Mouse (Mus musculus): ENCODE measurements at regions not wholly inside any gene's neighbourhood (a gene's known extent, or its start where the extent isn't known, plus 50 kb on each side); places are given as distances from the start of the nearest gene placed in this dataset.

GRCm38 (mm10) chr7:83061894-83062477, 194.9 kb downstream of the Mex3b start:
- TF ChIP-seq EP300 (IDR thresholded peaks at IDR 0.05; ENCODE audit: low read depth) (no peak), CTCF (IDR thresholded peaks at IDR 0.05; ENCODE audit: low read depth) (no peak)
- Histone ChIP-seq H3K27me3 (ENCODE audit: insufficient read depth, low read length) (no peaks in the 10 kb centered on the region), H3K9ac (replicated peaks) (no peak overlapping the region), H3K9me3 (ENCODE audit: low read length) (no peaks in the 10 kb centered on the region), H3K4me1 (ENCODE audit: insufficient read depth) (0 out of 2 replicates have a peak, but pooled peaks cover 2% of the 10 kb centered on the region), H3K4me2 (ENCODE audit: low read depth, low read length) (no peak overlapping the region), H3K4me3 (ENCODE audit: low read depth, low read length) (no peak overlapping the region), H3K27ac (ENCODE audit: low read depth) (0 out of 2 replicates have a peak overlapping the region, but pooled peaks have one; percentile 3), H3K36me3 (replicated peaks; ENCODE audit: insufficient read depth, low read length) (no peaks in the 10 kb centered on the region)
- DNase-seq (no peak), ATAC-seq (no peak)
- 47% methylated on average over 6 of the region's 6 CpGs for WGBS (ENCODE audit: insufficient replicate concordance)

GRCm38 (mm10) chr7:83063559-83063958, 196.4 kb downstream of the Mex3b start:
- Histone ChIP-seq H3K27me3 (ENCODE audit: insufficient read depth, low read length) (no peaks in the 10 kb centered on the region), H3K4me3 (ENCODE audit: low read depth, low read length) (no peak overlapping the region), H3K36me3 (replicated peaks; ENCODE audit: insufficient read depth, low read length) (no peaks in the 10 kb centered on the region), H3K9me3 (ENCODE audit: low read length) (no peaks in the 10 kb centered on the region), H3K9ac (replicated peaks) (no peak overlapping the region), H3K4me1 (ENCODE audit: insufficient read depth) (0 out of 2 replicates have a peak, but pooled peaks cover 2% of the 10 kb centered on the region), H3K4me2 (ENCODE audit: low read depth, low read length) (no peak overlapping the region), H3K27ac (ENCODE audit: low read depth) (no peak overlapping the region)
- ATAC-seq (no peak), DNase-seq (no peak)
- WGBS (ENCODE audit: insufficient replicate concordance) = 75% methylated on average over 3 of the region's 3 CpGs
- no peak for TF ChIP-seq EP300 (IDR thresholded peaks at IDR 0.05; ENCODE audit: low read depth)

GRCm38 (mm10) chr7:83065341-83065740, 198.2 kb downstream of the Mex3b start:
- Histone ChIP-seq H3K27me3 (ENCODE audit: insufficient read depth, low read length) (no peaks in the 10 kb centered on the region), H3K36me3 (replicated peaks; ENCODE audit: insufficient read depth, low read length) (no peaks in the 10 kb centered on the region), H3K4me1 (ENCODE audit: insufficient read depth) (0 out of 2 replicates have a peak, but pooled peaks cover 2% of the 10 kb centered on the region), H3K27ac (ENCODE audit: low read depth) (no peak overlapping the region), H3K9me3 (ENCODE audit: low read length) (no peaks in the 10 kb centered on the region), H3K4me3 (ENCODE audit: low read depth, low read length) (no peak overlapping the region), H3K9ac (replicated peaks) (no peak overlapping the region), H3K4me2 (ENCODE audit: low read depth, low read length) (no peak overlapping the region)
- ATAC-seq (no peak), DNase-seq (no peak)
- TF ChIP-seq EP300 (IDR thresholded peaks at IDR 0.05; ENCODE audit: low read depth) (no peak), CTCF (IDR thresholded peaks at IDR 0.05; ENCODE audit: low read depth) (no peak)
- WGBS (ENCODE audit: insufficient replicate concordance) = 77% methylated on average over 3 of the region's 3 CpGs

- 82% methylated on average over 15 of the region's 15 CpGs for WGBS (ENCODE audit: insufficient replicate concordance)
- H3K27me3 ChIP-seq (ENCODE audit: insufficient read depth, low read length) = no peaks in the 10 kb centered on the region
Measured at GRCm38 (mm10) chr7:83074399-83074970, 207.4 kb downstream of the Mex3b start.

GRCm38 (mm10) chr7:83075159-83075952, 208.2 kb downstream of the Mex3b start:
- peak; percentile 75 for ATAC-seq
- Histone ChIP-seq H3K9me3 (ENCODE audit: low read length) (no peaks in the 10 kb centered on the region; the same call in 1 of the 2 replicates), H3K4me1 (ENCODE audit: insufficient read depth) (peaks cover 5% of the 10 kb centered on the region), H3K4me3 (ENCODE audit: low read depth, low read length) (no peak overlapping the region), H3K4me2 (ENCODE audit: low read depth, low read length) (no peak overlapping the region), H3K9ac (replicated peaks) (no peak overlapping the region), H3K27ac (ENCODE audit: low read depth) (no peak overlapping the region), H3K36me3 (replicated peaks; ENCODE audit: insufficient read depth, low read length) (no peaks in the 10 kb centered on the region), H3K27me3 (ENCODE audit: insufficient read depth, low read length) (no peaks in the 10 kb centered on the region)
- TF ChIP-seq EP300 (IDR thresholded peaks at IDR 0.05; ENCODE audit: low read depth) (peak; percentile 62; the same call in 1 of the 2 replicates), CTCF (IDR thresholded peaks at IDR 0.05; ENCODE audit: low read depth) (no peak)
- DNase-seq = peak; percentile 42
- WGBS (ENCODE audit: insufficient replicate concordance) = 29% methylated on average over 4 of the region's 4 CpGs

More at GRCm38 (mm10) chr7:83074399-83074970, 207.4 kb downstream of the Mex3b start:
- Histone ChIP-seq H3K27ac (ENCODE audit: low read depth) (no peak overlapping the region), H3K4me2 (ENCODE audit: low read depth, low read length) (no peak overlapping the region), H3K9ac (replicated peaks) (no peak overlapping the region), H3K4me3 (ENCODE audit: low read depth, low read length) (no peak overlapping the region), H3K4me1 (ENCODE audit: insufficient read depth) (peaks cover 5% of the 10 kb centered on the region), H3K9me3 (ENCODE audit: low read length) (no peaks in the 10 kb centered on the region; the same call in 1 of the 2 replicates), H3K36me3 (replicated peaks; ENCODE audit: insufficient read depth, low read length) (no peaks in the 10 kb centered on the region)
- TF ChIP-seq EP300 (IDR thresholded peaks at IDR 0.05; ENCODE audit: low read depth) (no peak), CTCF (IDR thresholded peaks at IDR 0.05; ENCODE audit: low read depth) (no peak)
- ATAC-seq (no peak), DNase-seq (no peak)
